Mouse (Mus musculus) left cerebral cortex, postnatal 25 days (tissue): ENCODE measurements around the gene Fgfr1op. TPM values are rescaled to one million over a fixed set of nuclear protein-coding genes. Genes with fewer than 3 reads are reported as not detected.

Source experiments
- DNase-seq, 2 experiments: peaks; one replicate each; pipeline ENCODE4 v3.0.0; 2022; ENCODE audit warnings: low spot score in 2 of 2, mixed read lengths in 1 of 2
- intact Hi-C: fragments of 180-260 bp; cut with DNase I; formaldehyde crosslinking; loops from one replicate; pipeline ENCODE4 v1.15.1; 2025
- total RNA-seq, 2 experiments: library from RNA; stranded (reverse); gene quantifications; 2 replicates each; pipeline ENCODE4 v1.2.3; 2021

The Fgfr1op gene
- total RNA-seq, 2 experiments from 2014 or later = 19.5 to 21.5 TPM

GRCm38 (mm10) chr17:8214369-8214768 lies 49.1 kb downstream of the Fgfr1op start:
- intact Hi-C loops = no loop called here
- no peak for DNase-seq

- intact Hi-C loops = no loop called here
- DNase-seq = no peak
Observed at GRCm38 (mm10) chr17:8215016-8215745, 49.9 kb downstream of the Fgfr1op start.

- intact Hi-C loops = no loop called here
- no peak for DNase-seq
Observed at GRCm38 (mm10) chr17:8223225-8223624, 57.9 kb downstream of the Fgfr1op start.

- no peak for DNase-seq
- intact Hi-C loops = no loop called here
Observed at GRCm38 (mm10) chr17:8224072-8224471, 58.8 kb downstream of the Fgfr1op start.

GRCm38 (mm10) chr17:8225166-8225565 lies 59.9 kb downstream of the Fgfr1op start:
- intact Hi-C loops = no loop called here

GRCm38 (mm10) chr17:8225746-8226145 lies 60.4 kb downstream of the Fgfr1op start:
- no peak for DNase-seq
- intact Hi-C loops = no loop called here

More at GRCm38 (mm10) chr17:8225166-8225565, 59.9 kb downstream of the Fgfr1op start:
- no peak for DNase-seq

- intact Hi-C loops = no loop called here
- no peak for DNase-seq
Observed at GRCm38 (mm10) chr17:8228622-8229021, 63.3 kb downstream of the Fgfr1op start.

- no peak for DNase-seq
- intact Hi-C loops = no loop called here
Observed at GRCm38 (mm10) chr17:8229607-8230006, 64.3 kb downstream of the Fgfr1op start.

- intact Hi-C loops = no loop called here
- DNase-seq = peak; percentile 41 to 57
Observed at GRCm38 (mm10) chr17:8232089-8232488, 66.8 kb downstream of the Fgfr1op start.

- DNase-seq = no peak
- intact Hi-C loops = no loop called here
Observed at GRCm38 (mm10) chr17:8233618-8234214, 68.4 kb downstream of the Fgfr1op start.

- DNase-seq = no peak
- intact Hi-C loops = no loop called here
Observed at GRCm38 (mm10) chr17:8234537-8234936, 69.2 kb downstream of the Fgfr1op start.

- DNase-seq = no peak
- intact Hi-C loops = no loop called here
Observed at GRCm38 (mm10) chr17:8235743-8236142, 70.4 kb downstream of the Fgfr1op start, which contains the start of gene Ccr6. Gene Ccr6, plus strand, starts transcription at chr17:8236043.

GRCm38 (mm10) chr17:8238012-8238710 lies 72.9 kb downstream of the Fgfr1op start:
- no peak for DNase-seq
- intact Hi-C loops = no loop called here

GRCm38 (mm10) chr17:8239561-8239960 lies 74.3 kb downstream of the Fgfr1op start:
- intact Hi-C loops = no loop called here
- DNase-seq = no peak

GRCm38 (mm10) chr17:8240517-8240916 lies 75.2 kb downstream of the Fgfr1op start:
- no peak for DNase-seq
- intact Hi-C loops = no loop called here

GRCm38 (mm10) chr17:8241645-8242044 lies 76.3 kb downstream of the Fgfr1op start:
- intact Hi-C loops = no loop called here
- DNase-seq = no peak

- no peak for DNase-seq
- intact Hi-C loops = no loop called here
Observed at GRCm38 (mm10) chr17:8242186-8242585, 76.9 kb downstream of the Fgfr1op start.

GRCm38 (mm10) chr17:8244124-8244523 lies 78.8 kb downstream of the Fgfr1op start:
- intact Hi-C loops = no loop called here

GRCm38 (mm10) chr17:8246102-8246754 lies 80.9 kb downstream of the Fgfr1op start:
- DNase-seq = no peak
- intact Hi-C loops = no loop called here

More at GRCm38 (mm10) chr17:8244124-8244523, 78.8 kb downstream of the Fgfr1op start:
- no peak for DNase-seq
